Mouse (Mus musculus) ES-Bruce4 (cell line): ENCODE measurements around the gene Atp13a2. TPM values are rescaled to one million over a fixed set of nuclear protein-coding genes. Genes with fewer than 3 reads are reported as not detected.

Experiments
- H3K27ac ChIP-seq: 2 replicates; pipeline ENCODE4 v1.5.1; 2012; ENCODE audit warnings: low read length, inconsistent platforms; ENCODE audit not compliant: insufficient read depth
- H3K27me3 ChIP-seq: 2 replicates; pipeline ENCODE4 v1.6.1; 2012; ENCODE audit warnings: mild to moderate bottlenecking, low read length, inconsistent platforms; ENCODE audit not compliant: control insufficient read depth, poor library complexity, insufficient read depth, severe bottlenecking
- H3K36me3 ChIP-seq: 2 replicates; pipeline ENCODE4 v1.6.1; 2012; ENCODE audit warnings: inconsistent platforms, mild to moderate bottlenecking, low read length, moderate library complexity; ENCODE audit not compliant: control insufficient read depth, poor library complexity, insufficient read depth, severe bottlenecking
- H3K4me1 ChIP-seq: one replicate; pipeline ENCODE4 v1.8.1; 2011; ENCODE audit warnings: low read length; ENCODE audit not compliant: control insufficient read depth, insufficient read depth
- H3K4me3 ChIP-seq: 2 replicates; pipeline ENCODE4 v1.5.1; 2011; ENCODE audit warnings: low read depth, mild to moderate bottlenecking, low read length
- H3K9ac ChIP-seq: 2 replicates; pipeline ENCODE4 v1.6.1; 2012; ENCODE audit warnings: low read depth, mild to moderate bottlenecking, inconsistent platforms; ENCODE audit not compliant: poor library complexity, severe bottlenecking
- H3K9me3 ChIP-seq: replicated peaks from 2 replicates; pipeline ENCODE4 v1.6.1; 2012; ENCODE audit warnings: mild to moderate bottlenecking, low read length, inconsistent platforms; ENCODE audit not compliant: control insufficient read depth, poor library complexity, insufficient read depth, severe bottlenecking
- CTCF ChIP-seq: IDR thresholded peaks from one replicate; pipeline ENCODE4 v1.8.1; 2011; ENCODE audit warnings: low read depth, low read length
- EP300 ChIP-seq: IDR thresholded peaks from 2 replicates; pipeline ENCODE4 v1.6.1; 2011; ENCODE audit warnings: low read depth, low read length; ENCODE audit not compliant: insufficient read depth
- POLR2A ChIP-seq: IDR thresholded peaks from one replicate; pipeline ENCODE4 v1.8.1; 2011; ENCODE audit warnings: low read length; ENCODE audit not compliant: insufficient read depth
- polyA plus RNA-seq: library from polyadenylated mRNA; stranded (reverse); fragments of >200 nt; gene quantifications from 2 replicates; pipeline ENCODE4 v1.2.4, GENCODE M21; 2011; ENCODE audit warnings: low read depth; ENCODE audit not compliant: missing spikeins, insufficient read depth, insufficient read length

Gene Atp13a2
- polyA plus RNA-seq, 1 experiment, result 16.8 TPM

GRCm38 (mm10) chr4:140951861-140952641 lies 34.6 kb upstream of the Atp13a2 start:
- H3K4me3 ChIP-seq, result no peak overlapping the region
- H3K4me1 ChIP-seq, result no peaks in the 10 kb centered on the region
- H3K9ac ChIP-seq, result no peak overlapping the region
- no peaks in the 10 kb centered on the region for H3K36me3 ChIP-seq
- H3K27me3 ChIP-seq, result no peaks in the 10 kb centered on the region
- no peak overlapping the region for H3K27ac ChIP-seq
- H3K9me3 ChIP-seq, result no peaks in the 10 kb centered on the region
- TF ChIP-seq CTCF (no peak), POLR2A (no peak), EP300 (no peak)

- TF ChIP-seq POLR2A, result no peak
- TF ChIP-seq EP300, result no peak
- TF ChIP-seq CTCF, result no peak
- no peaks in the 10 kb centered on the region for H3K9me3 ChIP-seq
- H3K27me3 ChIP-seq, result no peaks in the 10 kb centered on the region
- peak overlapping the region; percentile 11; the same call in 1 of the 2 replicates for H3K4me3 ChIP-seq
- H3K9ac ChIP-seq, result no peak overlapping the region
- H3K27ac ChIP-seq, result no peak overlapping the region
- no peaks in the 10 kb centered on the region for H3K36me3 ChIP-seq
- no peaks in the 10 kb centered on the region for H3K4me1 ChIP-seq
Measured at GRCm38 (mm10) chr4:140957131-140957702, 29.5 kb upstream of the Atp13a2 start.

- TF ChIP-seq EP300 (no peak), POLR2A (no peak), CTCF (peak; percentile 97)
- no peaks in the 10 kb centered on the region for H3K4me1 ChIP-seq
- no peak overlapping the region for H3K9ac ChIP-seq
- no peak overlapping the region for H3K27ac ChIP-seq
- H3K36me3 ChIP-seq, result no peaks in the 10 kb centered on the region
- H3K4me3 ChIP-seq, result peak overlapping the region; percentile 11; the same call in 1 of the 2 replicates
- no peaks in the 10 kb centered on the region for H3K27me3 ChIP-seq
- H3K9me3 ChIP-seq, result no peaks in the 10 kb centered on the region
Measured at GRCm38 (mm10) chr4:140957725-140958124, 28.9 kb upstream of the Atp13a2 start.

- H3K36me3 ChIP-seq, result no peaks in the 10 kb centered on the region
- peaks cover 4% of the 10 kb centered on the region for H3K4me1 ChIP-seq
- no peak overlapping the region for H3K27ac ChIP-seq
- no peak overlapping the region for H3K9ac ChIP-seq
- H3K4me3 ChIP-seq, result no peak overlapping the region
- H3K27me3 ChIP-seq, result no peaks in the 10 kb centered on the region
- no peaks in the 10 kb centered on the region for H3K9me3 ChIP-seq
- TF ChIP-seq CTCF, result no peak
- no peak for TF ChIP-seq POLR2A
- TF ChIP-seq EP300, result no peak
Measured at GRCm38 (mm10) chr4:140958319-140958718, 28.4 kb upstream of the Atp13a2 start.

GRCm38 (mm10) chr4:140959128-140959679 lies 27.5 kb upstream of the Atp13a2 start:
- H3K9ac ChIP-seq, result no peak overlapping the region
- H3K36me3 ChIP-seq, result no peaks in the 10 kb centered on the region
- H3K4me1 ChIP-seq, result peaks cover 4% of the 10 kb centered on the region
- H3K9me3 ChIP-seq, result no peaks in the 10 kb centered on the region
- H3K27me3 ChIP-seq, result no peaks in the 10 kb centered on the region
- no peak for TF ChIP-seq POLR2A
- no peak for TF ChIP-seq EP300
- TF ChIP-seq CTCF, result no peak
- H3K27ac ChIP-seq, result no peak overlapping the region
- H3K4me3 ChIP-seq, result no peak overlapping the region
